Mouse (Mus musculus) cerebellum, postnatal 36 days (tissue): Measurements from ENCODE around the gene Tgfbr3l.
"Not testable (repeated sequence)": the region's sequence is repeated elsewhere in the genome, so short reads cannot be mapped to it uniquely, and the experiment has no call there.

Experiments used
- DNase-seq, 2 experiments: peaks; one replicate each; pipeline ENCODE4 v3.0.0; 2021 to 2022; ENCODE audit warnings: mixed read lengths in 2 of 2

Tgfbr3l gene

DNA sequence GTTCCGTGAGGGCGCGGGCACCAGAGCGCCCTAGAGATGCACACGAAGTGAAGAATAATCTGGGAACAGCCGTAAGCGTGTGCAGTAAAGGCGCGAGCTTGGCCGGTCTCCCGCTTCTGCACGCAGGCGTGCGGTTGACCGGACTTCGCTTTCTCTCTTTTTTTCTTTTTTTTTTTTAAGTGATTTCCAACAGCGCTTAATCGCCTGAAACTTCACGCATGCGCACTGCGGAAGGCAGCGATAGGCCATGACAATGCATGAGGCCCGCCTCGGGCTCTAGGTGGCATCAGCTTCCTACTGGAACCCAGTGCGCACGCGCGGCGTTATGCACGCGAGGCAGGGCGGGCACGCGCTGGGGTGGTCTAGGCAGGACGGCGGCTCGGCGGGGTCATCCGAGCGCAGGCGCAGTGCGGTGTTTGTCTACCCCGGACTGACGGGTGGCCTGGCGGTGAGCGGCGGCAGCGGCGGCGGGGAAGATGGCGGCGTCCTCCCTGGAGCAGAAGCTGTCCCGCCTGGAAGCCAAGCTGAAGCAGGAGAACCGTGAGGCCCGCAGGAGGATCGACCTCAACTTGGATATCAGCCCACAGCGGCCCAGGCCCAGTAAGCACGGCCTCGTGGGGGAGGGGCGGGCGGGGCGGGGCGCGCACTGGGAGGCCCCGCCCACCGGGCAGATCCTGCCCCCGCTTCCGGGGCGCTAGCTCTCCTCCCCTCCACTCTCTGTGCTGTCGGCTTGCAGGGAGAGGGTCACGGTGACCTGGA is 9.4 kb upstream of the Tgfbr3l start, which contains the start of the genes Map2k7 and Gm49320:
TSS of gene Map2k7 (plus strand) at position 307 of the 759 bp plus-strand sequence.
TSS of gene Gm49320 (plus strand) at position 432 of the 759 bp plus-strand sequence.
- peak; percentile 100 for DNase-seq

- no peak for DNase-seq
These were observed 8.7 kb upstream of the Tgfbr3l start for GRCm38 (mm10) chr8:4239193-4239890.

DNA sequence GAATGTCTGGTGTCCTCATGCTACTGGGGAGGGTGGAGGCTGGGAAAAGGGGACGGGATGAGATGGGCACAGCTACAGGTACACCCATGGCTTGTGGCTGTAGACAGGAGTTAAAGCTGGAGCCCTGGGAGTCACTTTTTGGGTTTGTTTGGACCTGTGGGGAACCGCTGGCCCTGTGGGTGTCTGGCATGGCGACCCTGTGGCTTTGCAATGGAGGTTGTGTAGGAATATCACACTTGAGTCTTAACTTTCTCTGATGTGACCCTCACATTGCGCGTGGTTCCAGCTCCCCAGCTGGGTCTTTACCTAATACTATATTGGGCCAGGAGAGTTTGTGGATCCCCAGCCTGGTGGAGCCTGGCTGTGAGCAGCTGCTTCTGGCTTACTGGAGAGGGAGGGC is 3.0 kb upstream of the Tgfbr3l start:
- DNase-seq, result no peak

DNA sequence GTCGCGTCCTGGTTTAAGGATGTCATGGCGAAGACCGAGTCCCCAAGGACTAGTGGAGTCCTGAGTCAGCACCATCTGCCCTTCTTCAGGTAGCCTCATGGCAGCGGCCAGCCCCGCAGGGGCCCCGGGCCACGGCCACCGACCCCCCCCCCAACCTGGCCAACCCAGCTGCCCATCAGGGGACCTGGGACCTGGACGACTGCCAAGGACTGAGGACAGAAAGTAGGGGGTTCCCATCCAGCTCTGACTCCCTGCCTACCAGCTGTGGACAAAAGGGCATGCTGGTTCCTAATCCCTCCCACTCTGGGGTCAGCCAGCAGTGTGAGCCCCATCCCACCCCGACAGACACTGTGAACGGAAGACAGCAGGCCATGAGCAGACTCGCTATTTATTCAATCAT is 2.3 kb upstream of the Tgfbr3l start:
- no peak for DNase-seq

GRCm38 (mm10) chr8:4247241-4247640 is 773 bp upstream of the Tgfbr3l start:
- no peak for DNase-seq

GRCm38 (mm10) chr8:4249213-4249612 is 1.2 kb downstream of the Tgfbr3l start:
- no peak for DNase-seq

GRCm38 (mm10) chr8:4250306-4250970 is 2.4 kb downstream of the Tgfbr3l start:
- DNase-seq, result peak; percentile 82 to 86

- no peak for DNase-seq
These were observed 4.2 kb downstream of the Tgfbr3l start for GRCm38 (mm10) chr8:4252116-4252760.

- DNase-seq, result peak; percentile 94 to 95
These were observed 5.2 kb downstream of the Tgfbr3l start, which contains the start of gene Snapc2 for GRCm38 (mm10) chr8:4252934-4253841. Gene Snapc2, plus strand, starts transcription at chr8:4253080.

- DNase-seq, result peak; percentile 80 to 81
These were observed 6.0 kb downstream of the Tgfbr3l start for GRCm38 (mm10) chr8:4254001-4254400.

DNA sequence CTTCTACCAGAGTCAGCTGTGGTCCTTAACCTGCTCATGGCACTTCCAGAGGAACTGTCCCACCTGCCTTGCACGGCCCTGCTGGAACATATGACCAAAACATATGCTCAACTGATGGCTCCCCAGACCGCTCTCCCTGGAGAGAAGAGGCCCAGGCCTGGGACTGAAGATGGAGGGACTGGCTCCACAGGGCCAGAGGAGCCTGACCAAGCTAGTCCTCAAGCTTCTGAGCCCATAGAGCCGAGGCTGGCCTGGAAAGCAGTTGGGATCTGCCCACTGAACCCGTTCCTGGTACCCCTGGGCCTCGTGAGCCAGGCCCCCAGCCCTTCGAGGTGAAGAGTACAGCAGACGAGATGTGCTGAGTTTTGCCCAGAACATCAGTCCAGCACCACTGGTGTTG is 7.5 kb downstream of the Tgfbr3l start:
- not testable (repeated sequence) for DNase-seq

DNA sequence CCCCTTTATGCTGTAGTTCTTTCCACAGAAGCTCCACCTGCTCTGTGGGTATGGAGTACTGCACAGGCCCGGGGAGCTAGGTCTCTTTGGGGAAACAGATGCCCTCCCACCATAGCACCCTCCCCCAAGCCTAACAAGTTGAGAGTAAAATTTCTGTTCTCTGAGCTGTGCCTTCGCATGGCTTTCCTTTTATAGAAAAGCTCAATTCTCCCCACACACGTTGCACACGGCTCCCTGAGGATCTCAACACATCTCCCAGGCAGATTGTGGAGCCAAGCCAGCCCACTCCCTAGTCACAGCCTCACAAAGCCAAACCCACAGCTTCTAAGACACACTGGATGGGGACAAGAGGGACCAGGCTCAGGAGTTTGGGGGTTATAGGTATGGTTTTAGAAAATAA is 8.9 kb downstream of the Tgfbr3l start:
- DNase-seq, result no peak

DNA sequence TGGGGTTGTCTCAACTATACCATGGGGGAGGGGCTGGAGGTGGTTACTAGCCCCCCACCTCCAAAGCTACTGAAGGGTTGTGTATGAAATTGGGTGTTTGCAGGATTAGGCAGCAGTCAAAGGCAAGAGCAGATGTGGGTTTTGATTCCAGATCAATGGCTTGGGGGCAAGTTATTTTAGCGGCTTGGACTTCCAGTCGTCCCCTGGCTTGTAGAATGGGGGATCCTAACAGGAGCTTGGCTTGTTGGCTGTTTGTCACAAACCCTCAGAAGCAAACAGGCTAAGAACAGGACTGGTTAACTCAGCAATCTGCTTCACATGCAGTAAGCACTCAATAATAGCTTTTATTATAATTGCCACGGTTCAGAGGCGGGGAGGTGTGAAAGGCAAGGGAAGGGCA is 9.3 kb downstream of the Tgfbr3l start:
- DNase-seq, result no peak

- DNase-seq, result peak; percentile 65 to 67
These were observed 10.2 kb downstream of the Tgfbr3l start for GRCm38 (mm10) chr8:4258233-4258632.

DNA sequence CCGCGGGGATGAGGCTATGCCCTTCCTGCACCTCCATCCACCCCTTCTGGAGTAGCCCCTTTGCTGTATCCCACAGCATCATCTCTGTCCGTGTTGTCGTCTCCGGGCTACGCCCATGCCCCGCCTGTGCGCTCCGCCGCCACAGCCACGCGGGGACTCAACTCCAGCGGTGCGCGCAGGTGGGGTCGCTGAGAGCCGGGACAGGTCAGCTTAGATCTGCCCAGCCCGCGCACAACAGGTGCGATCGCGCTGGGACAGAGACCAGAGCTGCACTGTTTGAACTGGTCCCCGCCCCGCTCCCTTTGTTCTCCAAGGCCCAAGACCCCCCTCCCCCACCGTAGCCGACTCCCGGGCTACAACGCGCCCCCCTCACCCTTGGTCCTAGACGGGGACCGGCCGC is 10.7 kb downstream of the Tgfbr3l start:
- DNase-seq, result no peak

DNA sequence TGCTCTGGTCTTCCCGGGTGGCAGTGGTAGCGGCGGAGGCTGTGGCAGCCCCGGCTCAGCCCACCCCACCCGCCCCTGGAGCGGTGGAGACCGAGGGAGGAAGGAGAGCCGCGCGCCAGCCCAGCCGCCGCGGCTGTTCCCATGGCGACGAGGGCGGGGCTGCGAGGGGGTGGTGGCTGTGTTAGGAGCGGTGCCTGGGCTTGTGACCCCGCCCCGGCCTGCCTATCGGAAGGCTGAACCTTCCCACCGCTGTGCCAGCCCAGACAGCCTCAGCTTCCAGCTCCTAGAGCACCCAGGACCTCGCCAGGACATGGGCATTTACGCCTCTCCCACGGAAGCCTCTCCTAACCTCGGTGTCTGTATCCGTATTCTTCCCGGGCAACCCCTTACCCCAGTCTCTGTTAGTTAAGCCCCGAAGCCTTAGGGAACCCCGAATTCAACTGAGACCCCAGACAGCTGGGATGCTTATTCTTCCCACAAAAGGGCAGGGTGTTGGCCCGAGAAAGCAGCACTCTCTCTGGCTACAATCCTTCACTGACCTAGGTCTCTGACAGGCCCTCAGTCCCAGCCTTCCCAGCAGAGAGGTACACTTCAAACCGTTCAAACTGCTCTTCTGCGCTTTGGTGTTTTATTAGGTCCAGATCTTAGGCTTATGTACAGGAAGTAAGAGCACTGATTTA is 11.3 kb downstream of the Tgfbr3l start, which contains the start of gene Ctxn1:
TSS of gene Ctxn1 (minus strand) at position 150 of the 680 bp plus-strand sequence.
- DNase-seq, result peak; percentile 54 to 72

- no peak for DNase-seq
These were observed 11.8 kb downstream of the Tgfbr3l start for GRCm38 (mm10) chr8:4259805-4260170.

GRCm38 (mm10) chr8:4263105-4263791 is 15.2 kb downstream of the Tgfbr3l start:
- no peak for DNase-seq

DNA sequence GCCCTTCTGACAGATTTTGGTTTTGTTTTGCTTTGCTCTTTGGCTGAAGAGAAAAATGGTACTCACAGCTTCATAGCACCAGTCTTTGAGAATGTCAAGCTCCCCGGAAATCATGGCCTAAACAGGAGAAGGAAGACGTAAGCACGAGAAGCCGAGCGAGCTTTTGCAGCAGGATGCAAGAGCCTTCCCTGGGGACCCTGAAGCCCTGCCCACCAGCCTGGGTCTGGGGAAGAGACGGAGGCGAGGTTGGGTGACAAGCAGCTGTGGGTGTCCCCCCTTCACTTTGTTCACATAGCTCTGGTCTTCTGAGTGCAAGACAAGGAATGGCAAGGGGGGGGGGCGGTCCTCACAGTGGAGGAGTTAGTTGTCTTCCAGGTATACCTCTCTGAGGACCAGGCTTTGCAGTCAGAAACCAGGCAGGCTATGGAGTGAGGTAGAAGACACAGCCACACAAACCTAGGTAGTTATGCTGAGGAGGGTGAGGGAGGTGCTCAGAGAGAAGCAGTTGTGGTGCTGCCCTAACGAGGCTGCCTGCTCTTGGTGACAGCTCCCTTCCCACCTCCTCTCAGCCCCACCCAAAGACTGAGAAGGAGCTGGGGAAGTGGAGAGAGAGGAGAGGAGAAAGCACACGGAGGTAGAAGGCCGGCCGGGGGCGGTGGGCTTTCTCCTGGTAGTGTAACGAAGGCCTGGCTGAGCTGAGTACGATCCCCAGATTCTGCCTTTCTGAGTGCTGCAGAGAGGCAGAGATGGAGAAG is 17.3 kb downstream of the Tgfbr3l start:
- DNase-seq, result no peak

GRCm38 (mm10) chr8:4267627-4268026 is 19.6 kb downstream of the Tgfbr3l start:
- no peak for DNase-seq
